In genomic region chr14:108049997-108050396, GRCm38 (mm10) we compare ENCODE assay signal across 19 mouse cellular contexts.
DNase-seq lines count a peak whose midpoint lies in the region; ATAC-seq and TF ChIP-seq lines count a peak whose summit lies in the region.
"Had no signal": no experiment of that assay in that cellular context is flagged by ENCODE, and none has a peak within 500 bp of the region (broad histone marks: within the 10 kb centered on the region; RNA-seq: fewer than 3 reads in every experiment).

No protein-coding gene starts in this region.

- peak; percentile 5 for DNase-seq in hindbrain, postnatal 0 days (ENCODE audit: low spot score)
- no peak for DNase-seq in hindbrain, embryonic 11.5 days (ENCODE audit: low spot score)
- DNase-seq in neural tube, embryonic 10.5 days (ENCODE audit: extremely low spot score, low spot score): no peak
- no peak for DNase-seq in urinary bladder, adult 2 months (ENCODE audit: low spot score)
- DNase-seq in spleen, postnatal 4 days (ENCODE audit: low spot score in 2 of 2): no peak
- DNase-seq: adrenal gland, adult 2 months; adrenal gland, postnatal 10 days; adrenal gland, postnatal 25 days; cerebellum, adult 11-12 months; cerebellum, adult 2 months; cerebellum, adult 9-10 months; cerebellum, postnatal 10 days; cerebellum, postnatal 25 days; forebrain, postnatal 0 days had no signal

- no peak overlapping the region for H3K27ac ChIP-seq in hindbrain, postnatal 0 days
- no peak overlapping the region for H3K27ac ChIP-seq in hindbrain, embryonic 11.5 days (ENCODE audit: low read depth, low read length)
- no peak overlapping the region for H3K27ac ChIP-seq in neural tube, embryonic 13.5 days (replicated peaks)
- no peak overlapping the region for H3K27ac ChIP-seq in neural tube, embryonic 14.5 days (ENCODE audit: low read depth, low read length)
- H3K27ac ChIP-seq: embryonic facial prominence, embryonic 13.5 days; forebrain, embryonic 13.5 days; forebrain, embryonic 15.5 days had no signal

- H3K4me2 ChIP-seq in hindbrain, postnatal 0 days (ENCODE audit: low read depth, low read length): no peak overlapping the region
- no peak overlapping the region for H3K4me2 ChIP-seq in hindbrain, embryonic 11.5 days (replicated peaks; ENCODE audit: low read depth, low read length)
- no peak overlapping the region for H3K4me2 ChIP-seq in neural tube, embryonic 13.5 days
- no peak overlapping the region for H3K4me2 ChIP-seq in neural tube, embryonic 14.5 days (ENCODE audit: low read depth, low read length)
- H3K4me2 ChIP-seq: embryonic facial prominence, embryonic 13.5 days; forebrain, embryonic 13.5 days; forebrain, embryonic 15.5 days had no signal

- ATAC-seq in hindbrain, postnatal 0 days: no peak
- ATAC-seq in hindbrain, embryonic 11.5 days (ENCODE audit: low FRiP score): no peak
- peak; percentile 81 for ATAC-seq in neural tube, embryonic 13.5 days (ENCODE audit: low read depth)
- peak; percentile 71 for ATAC-seq in neural tube, embryonic 14.5 days (ENCODE audit: low read depth)
- ATAC-seq: forebrain, embryonic 13.5 days; forebrain, embryonic 15.5 days; forebrain, postnatal 0 days had no signal

- no peaks in the 10 kb centered on the region for H3K27me3 ChIP-seq in hindbrain, postnatal 0 days (ENCODE audit: insufficient read depth, low read length)
- no peaks in the 10 kb centered on the region for H3K27me3 ChIP-seq in hindbrain, embryonic 11.5 days (ENCODE audit: control insufficient read depth, insufficient read depth, low read length)
- H3K27me3 ChIP-seq in neural tube, embryonic 13.5 days: no peaks in the 10 kb centered on the region
- H3K27me3 ChIP-seq in neural tube, embryonic 14.5 days (ENCODE audit: control insufficient read depth, insufficient read depth, low read length): no peaks in the 10 kb centered on the region
- H3K27me3 ChIP-seq: embryonic facial prominence, embryonic 13.5 days; forebrain, embryonic 13.5 days; forebrain, embryonic 15.5 days had no signal

- H3K36me3 ChIP-seq in hindbrain, postnatal 0 days (ENCODE audit: insufficient read depth, low read length): no peaks in the 10 kb centered on the region
- H3K36me3 ChIP-seq in hindbrain, embryonic 11.5 days (ENCODE audit: control insufficient read depth, insufficient read depth, low read length): no peaks in the 10 kb centered on the region
- H3K36me3 ChIP-seq in neural tube, embryonic 13.5 days: no peaks in the 10 kb centered on the region
- no peaks in the 10 kb centered on the region for H3K36me3 ChIP-seq in neural tube, embryonic 14.5 days (ENCODE audit: control insufficient read depth, insufficient read depth, low read length)
- H3K36me3 ChIP-seq: embryonic facial prominence, embryonic 13.5 days; forebrain, embryonic 15.5 days had no signal

- WGBS in hindbrain, postnatal 0 days: 80% methylated on average over 2 of the region's 2 CpGs
- WGBS in hindbrain, embryonic 11.5 days: 91% methylated on average over 2 of the region's 2 CpGs
- WGBS in neural tube, embryonic 13.5 days: 52% methylated on average over 2 of the region's 2 CpGs
- 46% methylated on average over 2 of the region's 2 CpGs for WGBS in neural tube, embryonic 14.5 days

- H3K9ac ChIP-seq in hindbrain, postnatal 0 days (replicated peaks; ENCODE audit: low read length): no peak overlapping the region
- H3K9ac ChIP-seq in hindbrain, embryonic 11.5 days (ENCODE audit: low read depth, low read length): no peak overlapping the region
- no peak overlapping the region for H3K9ac ChIP-seq in neural tube, embryonic 13.5 days
- H3K9ac ChIP-seq in neural tube, embryonic 14.5 days (replicated peaks; ENCODE audit: low read depth, low read length): no peak overlapping the region
- H3K9ac ChIP-seq: embryonic facial prominence, embryonic 13.5 days; forebrain, embryonic 13.5 days; forebrain, embryonic 15.5 days; forebrain, postnatal 0 days had no signal

- H3K4me3 ChIP-seq in hindbrain, postnatal 0 days (ENCODE audit: low read length): no peak overlapping the region
- no peak overlapping the region for H3K4me3 ChIP-seq in hindbrain, embryonic 11.5 days (ENCODE audit: low read depth, low read length)
- H3K4me3 ChIP-seq in neural tube, embryonic 13.5 days: no peak overlapping the region
- H3K4me3 ChIP-seq in neural tube, embryonic 14.5 days (ENCODE audit: low read depth, low read length): no peak overlapping the region
- H3K4me3 ChIP-seq: embryonic facial prominence, embryonic 13.5 days; forebrain, embryonic 13.5 days; forebrain, embryonic 15.5 days had no signal

- no peaks in the 10 kb centered on the region for H3K9me3 ChIP-seq in hindbrain, postnatal 0 days (ENCODE audit: low read length)
- H3K9me3 ChIP-seq in hindbrain, embryonic 11.5 days (ENCODE audit: control insufficient read depth, low read length): no peaks in the 10 kb centered on the region
- H3K9me3 ChIP-seq in neural tube, embryonic 13.5 days: no peaks in the 10 kb centered on the region
- no peaks in the 10 kb centered on the region for H3K9me3 ChIP-seq in neural tube, embryonic 14.5 days (ENCODE audit: control insufficient read depth, low read length)
- H3K9me3 ChIP-seq: embryonic facial prominence, embryonic 13.5 days; forebrain, embryonic 13.5 days; forebrain, embryonic 15.5 days had no signal

- H3K4me1 ChIP-seq in hindbrain, postnatal 0 days (ENCODE audit: insufficient read depth, low read length): no peaks in the 10 kb centered on the region
- no peaks in the 10 kb centered on the region for H3K4me1 ChIP-seq in hindbrain, embryonic 11.5 days (replicated peaks; ENCODE audit: control insufficient read depth, insufficient read depth, low read length)
- no peaks in the 10 kb centered on the region for H3K4me1 ChIP-seq in neural tube, embryonic 13.5 days (replicated peaks)
- no peaks in the 10 kb centered on the region for H3K4me1 ChIP-seq in neural tube, embryonic 14.5 days (ENCODE audit: control insufficient read depth, insufficient read depth, low read length)
- H3K4me1 ChIP-seq: embryonic facial prominence, embryonic 13.5 days; forebrain, embryonic 13.5 days; forebrain, embryonic 15.5 days had no signal

- no peak for TF ChIP-seq CTCF in hindbrain, postnatal 0 days (IDR thresholded peaks at IDR 0.05; ENCODE audit: low read depth)

Comparison
In these comparisons a context has a peak if more than half of its experiments do, and no peak if none do; other contexts are left out.
1. ATAC-seq: peak in neural tube, embryonic 13.5 days (single experiment) and neural tube, embryonic 14.5 days (single experiment); none in hindbrain, postnatal 0 days (single experiment) and hindbrain, embryonic 11.5 days (single experiment).